Mouse (Mus musculus) myocyte (in vitro differentiated cells): Measurements from ENCODE around the gene Ube2f.

Experiments
- CEBPB ChIP-seq: IDR thresholded peaks from 2 replicates; pipeline ENCODE4 v1.6.1; 2011; ENCODE audit warnings: mild to moderate bottlenecking, moderate library complexity; ENCODE audit not compliant: poor library complexity, insufficient read depth, severe bottlenecking
- E2F4 ChIP-seq: IDR thresholded peaks from one replicate; pipeline ENCODE4 v1.6.1; 2011; ENCODE audit warnings: mild to moderate bottlenecking, control low read depth, moderate library complexity; ENCODE audit not compliant: insufficient read depth
- MAX ChIP-seq: IDR thresholded peaks from one replicate; pipeline ENCODE4 v1.6.1; 2011; ENCODE audit warnings: low read depth, mild to moderate bottlenecking, control low read depth
- MYOG ChIP-seq, 3 experiments: IDR thresholded peaks; one replicate each; pipeline ENCODE4 v1.6.1; 2011; ENCODE audit warnings: control low read depth in 2 of 3, low read depth in 2 of 3, mild to moderate bottlenecking in 2 of 3; ENCODE audit not compliant: insufficient read length in 2 of 3, control insufficient read depth in 1 of 3, insufficient read depth in 1 of 3
- POLR2A ChIP-seq: IDR thresholded peaks from one replicate; pipeline ENCODE4 v1.6.1; 2011; ENCODE audit warnings: low read depth, mild to moderate bottlenecking, control low read depth, moderate library complexity; ENCODE audit not compliant: insufficient read length
- POLR2AphosphoS2 ChIP-seq: IDR thresholded peaks from one replicate; pipeline ENCODE4 v1.6.1; 2011; ENCODE audit warnings: low read depth, control low read depth; ENCODE audit not compliant: insufficient read length
- REST ChIP-seq: IDR thresholded peaks from one replicate; pipeline ENCODE4 v1.6.1; 2011; ENCODE audit warnings: mild to moderate bottlenecking, control low read depth, moderate library complexity; ENCODE audit not compliant: insufficient read depth, insufficient read length
- SRF ChIP-seq: IDR thresholded peaks from one replicate; pipeline ENCODE4 v1.6.1; 2011; ENCODE audit warnings: low read depth; ENCODE audit not compliant: control insufficient read depth, insufficient read length
- TCF12 ChIP-seq: IDR thresholded peaks from one replicate; pipeline ENCODE4 v1.6.1; 2011; ENCODE audit warnings: mild to moderate bottlenecking, control low read depth; ENCODE audit not compliant: poor library complexity, insufficient read depth, severe bottlenecking
- TCF3 ChIP-seq: IDR thresholded peaks from one replicate; pipeline ENCODE4 v1.6.1; 2011; ENCODE audit warnings: low read depth, control low read depth; ENCODE audit not compliant: insufficient read length
- USF1 ChIP-seq: IDR thresholded peaks from one replicate; pipeline ENCODE4 v1.6.1; 2011; ENCODE audit warnings: low read depth, mild to moderate bottlenecking, control low read depth, moderate library complexity

DNA sequence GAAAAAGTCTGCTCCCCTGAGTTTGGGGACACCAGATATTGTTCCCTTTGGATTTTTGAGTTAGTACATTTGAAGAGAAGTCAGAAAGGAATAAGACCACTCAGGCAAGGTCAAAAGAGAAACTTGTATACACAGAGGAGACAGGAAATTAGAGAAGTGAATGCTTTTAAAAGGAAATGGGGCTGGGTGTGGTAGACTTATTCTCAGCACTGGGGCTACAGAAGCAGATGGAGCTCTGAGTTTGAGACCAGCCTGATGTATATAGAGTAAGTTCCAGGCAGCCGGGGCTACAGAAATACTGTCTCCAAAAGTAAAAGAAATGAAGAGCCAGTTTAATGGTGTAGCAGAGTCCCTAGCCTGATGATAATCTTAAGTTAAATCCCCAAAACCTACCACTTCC, 32.5 kb downstream of the Ube2f start:
- TF ChIP-seq MAX, result no peak
- no peak for TF ChIP-seq E2F4
- TF ChIP-seq POLR2A, result no peak
- TF ChIP-seq REST, result no peak
- TF ChIP-seq POLR2AphosphoS2, result no peak
- TF ChIP-seq USF1, result no peak
- TF ChIP-seq CEBPB, result no peak
- TF ChIP-seq MYOG (IDR thresholded peaks at IDR 0.05; ENCODE audit: control insufficient read depth in 1 of 3, insufficient read depth in 1 of 3, insufficient read length in 2 of 3, low read depth in 2 of 3), result no peak
- no peak for TF ChIP-seq TCF12
- no peak for TF ChIP-seq TCF3
- TF ChIP-seq SRF, result no peak
